Mouse (Mus musculus) lung, embryonic 15.5 days (tissue): ENCODE measurements around the gene Ghr. TPM values are rescaled to one million over a fixed set of nuclear protein-coding genes. Genes with fewer than 3 reads are reported as not detected.

ENCODE experiments used
- ATAC-seq: fragments of 200-750 bp; cut with Nextera tagmentation; 2 replicates; pipeline ENCODE4 v1.8.0; 2017; ENCODE audit warnings: moderate number of reproducible peaks, borderline replicate concordance; ENCODE audit not compliant: low FRiP score, low TSS enrichment; ENCODE audit errors: extremely low read depth
- H3K27ac ChIP-seq: fragments of 300-500 bp; sonication (generic); 2 replicates; pipeline ENCODE4 v1.5.1; 2015; ENCODE audit warnings: moderate library complexity, mild to moderate bottlenecking, inconsistent platforms
- H3K27me3 ChIP-seq: fragments of 300-500 bp; sonication (generic); 2 replicates; pipeline ENCODE4 v1.6.1; 2015; ENCODE audit warnings: inconsistent platforms
- H3K36me3 ChIP-seq: fragments of 300-500 bp; sonication (generic); 2 replicates; pipeline ENCODE4 v1.6.1; 2015; ENCODE audit warnings: inconsistent platforms
- H3K4me1 ChIP-seq: fragments of 300-500 bp; sonication (generic); 2 replicates; pipeline ENCODE4 v1.6.1; 2015; ENCODE audit warnings: inconsistent platforms
- H3K4me2 ChIP-seq: fragments of 300-500 bp; sonication (generic); 2 replicates; pipeline ENCODE4 v1.6.1; 2015; ENCODE audit warnings: inconsistent platforms, mild to moderate bottlenecking, moderate library complexity
- H3K4me3 ChIP-seq: fragments of 300-500 bp; sonication (generic); 2 replicates; pipeline ENCODE4 v1.5.1; 2015; ENCODE audit warnings: mild to moderate bottlenecking, inconsistent platforms
- H3K9ac ChIP-seq: fragments of 300-500 bp; sonication (generic); 2 replicates; pipeline ENCODE4 v1.6.1; 2015; ENCODE audit warnings: inconsistent platforms
- H3K9me3 ChIP-seq: fragments of 300-500 bp; sonication (generic); 2 replicates; pipeline ENCODE4 v1.6.1; 2016; ENCODE audit warnings: inconsistent platforms
- WGBS: fragments of 180-500 bp; shearing (Covaris S2); methylation state at CpG from one replicate; pipeline ENCODE4 v1.1.7; 2015; 5-methylcytosine and 5-hydroxymethylcytosine counted together
- polyA plus RNA-seq: library from polyadenylated mRNA; unstranded; fragments of >200 nt; fragmentation: Nextera tagmentation; extraction: Ambion mirVana; gene quantifications from 2 replicates; pipeline ENCODE4 v1.2.1, GENCODE M21; 2015

Gene Ghr
- polyA plus RNA-seq, 1 experiment from 2014 or later, result 100 TPM

- WGBS, result 60% methylated on average over 4 of the region's 4 CpGs
- ATAC-seq, result no peak
These were observed 141.6 kb downstream of the Ghr start for GRCm38 (mm10) chr15:3441506-3442286.

GRCm38 (mm10) chr15:3437381-3437780, 145.9 kb downstream of the Ghr start:
- peaks cover 26% of the 10 kb centered on the region for H3K4me1 ChIP-seq
- no peak overlapping the region for H3K4me3 ChIP-seq
- H3K27me3 ChIP-seq, result no peaks in the 10 kb centered on the region
- no peaks in the 10 kb centered on the region for H3K9me3 ChIP-seq
- 58% methylated on average over 3 of the region's 3 CpGs for WGBS
- H3K9ac ChIP-seq, result no peak overlapping the region
- H3K36me3 ChIP-seq, result no peaks in the 10 kb centered on the region
- no peak overlapping the region for H3K4me2 ChIP-seq
- no peak overlapping the region for H3K27ac ChIP-seq
- no peak for ATAC-seq

More at GRCm38 (mm10) chr15:3441506-3442286, 141.6 kb downstream of the Ghr start:
- Histone ChIP-seq H3K27me3 (no peaks in the 10 kb centered on the region), H3K4me2 (no peak overlapping the region), H3K9ac (no peak overlapping the region), H3K9me3 (no peaks in the 10 kb centered on the region), H3K4me3 (no peak overlapping the region), H3K36me3 (no peaks in the 10 kb centered on the region), H3K27ac (no peak overlapping the region), H3K4me1 (0 out of 2 replicates have a peak, but pooled peaks cover 11% of the 10 kb centered on the region)

GRCm38 (mm10) chr15:3435637-3436036, 147.7 kb downstream of the Ghr start:
- no peak overlapping the region for H3K9ac ChIP-seq
- no peaks in the 10 kb centered on the region for H3K27me3 ChIP-seq
- no peaks in the 10 kb centered on the region for H3K36me3 ChIP-seq
- H3K9me3 ChIP-seq, result no peaks in the 10 kb centered on the region
- H3K4me2 ChIP-seq, result no peak overlapping the region
- H3K27ac ChIP-seq, result no peak overlapping the region
- ATAC-seq, result no peak
- WGBS, result 35% methylated on average over 4 of the region's 4 CpGs
- H3K4me3 ChIP-seq, result no peak overlapping the region
- peaks cover 28% of the 10 kb centered on the region for H3K4me1 ChIP-seq

GRCm38 (mm10) chr15:3434461-3434860, 148.8 kb downstream of the Ghr start:
- no peak for ATAC-seq
- Histone ChIP-seq H3K4me3 (no peak overlapping the region), H3K27me3 (no peaks in the 10 kb centered on the region), H3K27ac (0 out of 2 replicates have a peak overlapping the region, but pooled peaks have one; percentile 41), H3K4me2 (no peak overlapping the region), H3K9ac (no peak overlapping the region), H3K4me1 (peaks cover 28% of the 10 kb centered on the region), H3K9me3 (no peaks in the 10 kb centered on the region), H3K36me3 (no peaks in the 10 kb centered on the region)
- 79% methylated on average over 3 of the region's 3 CpGs for whole genome bisulfite sequencing

- H3K4me1 ChIP-seq, result peaks cover 30% of the 10 kb centered on the region
- H3K36me3 ChIP-seq, result no peaks in the 10 kb centered on the region
- no peaks in the 10 kb centered on the region for H3K9me3 ChIP-seq
- H3K4me3 ChIP-seq, result no peak overlapping the region
- peak overlapping the region; percentile 77 for H3K27ac ChIP-seq
- peak overlapping the region; percentile 4; the same call in 1 of the 2 replicates for H3K4me2 ChIP-seq
- H3K27me3 ChIP-seq, result no peaks in the 10 kb centered on the region
- WGBS, result 9% methylated on average over 7 of the region's 7 CpGs
- H3K9ac ChIP-seq, result no peak overlapping the region
- peak; percentile 91 for ATAC-seq
These were observed 150.0 kb downstream of the Ghr start for GRCm38 (mm10) chr15:3433281-3433680.

GRCm38 (mm10) chr15:3432823-3433222, 150.5 kb downstream of the Ghr start:
- peaks cover 30% of the 10 kb centered on the region for H3K4me1 ChIP-seq

GRCm38 (mm10) chr15:3429417-3429816, 153.9 kb downstream of the Ghr start:
- H3K4me1 ChIP-seq, result peaks cover 27% of the 10 kb centered on the region
- ATAC-seq, result no peak
- no peak overlapping the region for H3K9ac ChIP-seq
- H3K4me2 ChIP-seq, result no peak overlapping the region
- no peaks in the 10 kb centered on the region for H3K36me3 ChIP-seq
- no peak overlapping the region for H3K27ac ChIP-seq
- no peaks in the 10 kb centered on the region for H3K9me3 ChIP-seq
- H3K4me3 ChIP-seq, result no peak overlapping the region
- no peaks in the 10 kb centered on the region for H3K27me3 ChIP-seq

More at GRCm38 (mm10) chr15:3432823-3433222, 150.5 kb downstream of the Ghr start:
- 0 out of 2 replicates have a peak, but pooled peaks have one; percentile 16 for ATAC-seq
- Histone ChIP-seq H3K27ac (peak overlapping the region; percentile 67), H3K9ac (no peak overlapping the region), H3K4me3 (no peak overlapping the region), H3K36me3 (no peaks in the 10 kb centered on the region), H3K9me3 (no peaks in the 10 kb centered on the region), H3K4me2 (no peak overlapping the region), H3K27me3 (no peaks in the 10 kb centered on the region)
- WGBS, result 39% methylated on average over 1 of the region's 1 CpGs

- Histone ChIP-seq H3K4me2 (no peak overlapping the region), H3K27me3 (no peaks in the 10 kb centered on the region), H3K9ac (no peak overlapping the region), H3K9me3 (no peaks in the 10 kb centered on the region), H3K36me3 (no peaks in the 10 kb centered on the region), H3K27ac (no peak overlapping the region), H3K4me1 (peaks cover 22% of the 10 kb centered on the region), H3K4me3 (no peak overlapping the region)
- 82% methylated on average over 5 of the region's 5 CpGs for WGBS
- ATAC-seq, result no peak
These were observed 154.3 kb downstream of the Ghr start for GRCm38 (mm10) chr15:3429001-3429400.

GRCm38 (mm10) chr15:3426401-3426800, 156.9 kb downstream of the Ghr start:
- Histone ChIP-seq H3K9ac (no peak overlapping the region), H3K27me3 (no peaks in the 10 kb centered on the region), H3K4me2 (no peak overlapping the region), H3K27ac (no peak overlapping the region), H3K36me3 (no peaks in the 10 kb centered on the region), H3K4me1 (0 out of 2 replicates have a peak, but pooled peaks cover 14% of the 10 kb centered on the region), H3K4me3 (no peak overlapping the region), H3K9me3 (no peaks in the 10 kb centered on the region)
- ATAC-seq, result no peak
- 43% methylated on average over 4 of the region's 4 CpGs for WGBS

- no peak; the same call in 1 of the 2 replicates for ATAC-seq
- H3K9ac ChIP-seq, result no peak overlapping the region
- no peaks in the 10 kb centered on the region for H3K9me3 ChIP-seq
- no peaks in the 10 kb centered on the region for H3K36me3 ChIP-seq
- no peak overlapping the region for H3K4me3 ChIP-seq
- no peak overlapping the region for H3K27ac ChIP-seq
- no peaks in the 10 kb centered on the region for H3K27me3 ChIP-seq
- H3K4me2 ChIP-seq, result no peak overlapping the region
- H3K4me1 ChIP-seq, result 0 out of 2 replicates have a peak, but pooled peaks cover 12% of the 10 kb centered on the region
- WGBS, result 53% methylated on average over 4 of the region's 4 CpGs
These were observed 160.1 kb downstream of the Ghr start for GRCm38 (mm10) chr15:3423177-3423576.

GRCm38 (mm10) chr15:3417699-3418098, 165.6 kb downstream of the Ghr start:
- no peaks in the 10 kb centered on the region for H3K36me3 ChIP-seq
- 61% methylated on average over 3 of the region's 3 CpGs for WGBS
- ATAC-seq, result peak; percentile 65; the same call in 1 of the 2 replicates
- no peak overlapping the region for H3K4me3 ChIP-seq
- no peaks in the 10 kb centered on the region for H3K4me1 ChIP-seq
- no peaks in the 10 kb centered on the region for H3K27me3 ChIP-seq
- no peak overlapping the region for H3K4me2 ChIP-seq
- no peaks in the 10 kb centered on the region for H3K9me3 ChIP-seq
- H3K9ac ChIP-seq, result no peak overlapping the region
- H3K27ac ChIP-seq, result no peak overlapping the region

GRCm38 (mm10) chr15:3413103-3413502, 170.2 kb downstream of the Ghr start:
- 88% methylated on average over 3 of the region's 3 CpGs for WGBS
- Histone ChIP-seq H3K9me3 (no peaks in the 10 kb centered on the region), H3K27me3 (no peaks in the 10 kb centered on the region), H3K9ac (no peak overlapping the region), H3K4me3 (no peak overlapping the region), H3K27ac (no peak overlapping the region), H3K4me2 (no peak overlapping the region), H3K36me3 (no peaks in the 10 kb centered on the region), H3K4me1 (no peaks in the 10 kb centered on the region)
- ATAC-seq, result no peak
